Mouse (Mus musculus) CH12.LX (cell line): ENCODE measurements around the gene Pafah2. TPM values are rescaled to one million over a fixed set of nuclear protein-coding genes. Genes with fewer than 3 reads are reported as not detected.

ENCODE experiments used
- DNase-seq: peaks from one replicate; pipeline ENCODE4 v3.0.0-alpha.2; 2013; ENCODE audit errors: extremely low read depth
- H3K27ac ChIP-seq: 2 replicates; pipeline ENCODE4 v1.5.1; 2012; ENCODE audit warnings: low read depth, mild to moderate bottlenecking, control low read depth, moderate library complexity; ENCODE audit not compliant: insufficient read depth
- H3K27me3 ChIP-seq: replicated peaks from 2 replicates; pipeline ENCODE3; 2012; ENCODE audit warnings: inconsistent platforms
- H3K36me3 ChIP-seq, 2 experiments: replicated peaks in 1 of 2; 2 replicates each; pipeline versions ENCODE3 to v1.6.1; 2012; ENCODE audit warnings: inconsistent platforms in 1 of 2, low read length in 1 of 2, mild to moderate bottlenecking in 1 of 2, mixed read lengths in 1 of 2, moderate library complexity in 1 of 2; ENCODE audit not compliant: control insufficient read depth in 1 of 2, insufficient read depth in 1 of 2
- H3K4me1 ChIP-seq, 2 experiments: 2 replicates each; pipeline ENCODE4 v1.6.1; 2012; ENCODE audit warnings: inconsistent platforms in 1 of 2, moderate library complexity in 1 of 2; ENCODE audit not compliant: insufficient read depth in 2 of 2, control insufficient read depth in 1 of 2
- H3K4me2 ChIP-seq: 2 replicates; pipeline ENCODE4 v1.6.1; 2012; ENCODE audit warnings: low read depth, mild to moderate bottlenecking, control low read depth; ENCODE audit not compliant: poor library complexity, insufficient read depth, severe bottlenecking
- H3K4me3 ChIP-seq, 3 experiments: fragments of 150-350 bp in 1 of 3; sonication (generic) in 1 of 3; replicated peaks in 1 of 3; 2 replicates each; pipeline versions ENCODE3 to v1.5.1; 2011 to 2012; ENCODE audit warnings: low read depth in 2 of 3, low read length in 2 of 3, mild to moderate bottlenecking in 2 of 3, moderate library complexity in 2 of 3, control low read depth in 1 of 3, improper control_type of control experiment in 1 of 3, inconsistent platforms in 1 of 3, mixed read lengths in 1 of 3; ENCODE audit not compliant: poor library complexity in 1 of 3
- H3K79me2 ChIP-seq: replicated peaks from 2 replicates; pipeline ENCODE4 v1.6.1; 2012; ENCODE audit warnings: mild to moderate bottlenecking, moderate library complexity; ENCODE audit not compliant: control insufficient read depth, poor library complexity, insufficient read depth, severe bottlenecking; ENCODE audit errors: extremely low read depth
- H3K9ac ChIP-seq: 2 replicates; pipeline ENCODE4 v1.6.1; 2012; ENCODE audit warnings: low read depth, mild to moderate bottlenecking, control low read depth, moderate library complexity; ENCODE audit not compliant: insufficient read depth
- H3K9me3 ChIP-seq: replicated peaks from 2 replicates; pipeline ENCODE3; 2012; ENCODE audit warnings: low read length, inconsistent platforms, mixed read lengths
- BHLHE40 ChIP-seq: IDR thresholded peaks from 2 replicates; pipeline ENCODE4 v1.6.1; 2011; ENCODE audit warnings: mild to moderate bottlenecking, low read depth, low read length, improper control_type of control experiment
- CHD1 ChIP-seq: IDR thresholded peaks from 2 replicates; pipeline ENCODE4 v1.6.1; 2012; ENCODE audit warnings: low read depth, low read length, improper control_type of control experiment, inconsistent platforms
- E2F4 ChIP-seq: IDR thresholded peaks from 2 replicates; pipeline ENCODE4 v1.6.1; 2011; ENCODE audit warnings: low read depth, low read length, improper control_type of control experiment; ENCODE audit not compliant: insufficient replicate concordance
- IRF4 ChIP-seq: IDR thresholded peaks from 2 replicates; pipeline ENCODE4 v1.6.1; 2014; ENCODE audit warnings: low read depth, mild to moderate bottlenecking, inconsistent platforms, low read length, improper control_type of control experiment
- MAFK ChIP-seq: IDR thresholded peaks from 2 replicates; pipeline ENCODE4 v1.6.1; 2011; ENCODE audit warnings: low read length, improper control_type of control experiment; ENCODE audit not compliant: insufficient replicate concordance
- MXI1 ChIP-seq: IDR thresholded peaks from 2 replicates; pipeline ENCODE4 v1.6.1; 2011; ENCODE audit warnings: mild to moderate bottlenecking, low read depth, low read length, improper control_type of control experiment
- PAX5 ChIP-seq: IDR thresholded peaks from 2 replicates; pipeline ENCODE4 v1.6.1; 2012; ENCODE audit warnings: low read length, inconsistent platforms, mixed read lengths
- SMC3 ChIP-seq: IDR thresholded peaks from 2 replicates; pipeline ENCODE4 v1.6.1; 2011; ENCODE audit warnings: low read depth, low read length, improper control_type of control experiment
- TBP ChIP-seq: conservative IDR thresholded peaks from 2 replicates; pipeline ENCODE4 v1.6.1; 2011; ENCODE audit warnings: low read depth, low read length, improper control_type of control experiment
- TCF12 ChIP-seq: IDR thresholded peaks from 2 replicates; pipeline ENCODE4 v1.6.1; 2014; ENCODE audit warnings: low read depth, mild to moderate bottlenecking, inconsistent platforms, low read length, improper control_type of control experiment
- UBTF ChIP-seq: IDR thresholded peaks from 2 replicates; pipeline ENCODE4 v1.6.1; 2012; ENCODE audit warnings: low read depth, mild to moderate bottlenecking, inconsistent platforms, low read length, improper control_type of control experiment, moderate library complexity
- USF1 ChIP-seq: IDR thresholded peaks from 2 replicates; pipeline ENCODE4 v1.6.1; 2014; ENCODE audit warnings: low read depth, mild to moderate bottlenecking, inconsistent platforms, low read length, improper control_type of control experiment
- ZKSCAN1 ChIP-seq: IDR thresholded peaks from 2 replicates; pipeline ENCODE4 v1.6.1; 2012; ENCODE audit warnings: low read depth, inconsistent platforms, low read length, improper control_type of control experiment, borderline replicate concordance
- ZNF384 ChIP-seq: IDR thresholded peaks from 2 replicates; pipeline ENCODE4 v1.6.1; 2012; ENCODE audit warnings: low read depth, low read length, improper control_type of control experiment, inconsistent platforms
- dilution Hi-C: fragments of 300-500 bp; cut with MboI; formaldehyde crosslinking; loops from 2 replicates; pipeline ENCODE4 v1.14.3; 2020; ENCODE audit warnings: low sequenced_read_pairs; ENCODE audit not compliant: extremely low pct_unique_long_range_greater_than_20kb, extremely low pct_ligation_motif_present
- in situ Hi-C: fragments of 300-500 bp; cut with MboI; formaldehyde crosslinking; loops from 3 replicates; pipeline ENCODE4 v1.14.3; 2019; ENCODE audit warnings: low sequenced_read_pairs, low pct_ligation_motif_present, low pct_unique_long_range_greater_than_20kb, mixed read lengths
- polyA plus RNA-seq: library from polyadenylated mRNA; unstranded; fragments of >175 nt; gene quantifications from 2 replicates; pipeline ENCODE4 v1.2.1, GENCODE M21; 2012; ENCODE audit warnings: low read depth; ENCODE audit not compliant: insufficient read length
- total RNA-seq, 2 experiments: library from RNA; depleted of rRNA; stranded (reverse); fragments of 300-350 nt in 1 of 2; fragments of >200 nt in 1 of 2; gene quantifications; 2 replicates each; pipeline ENCODE4 v1.2.3; 2012 to 2014

The Pafah2 gene
- total and polyA plus RNA-seq, 3 experiments, result 8.9 to 10.7 (median 10.4) TPM

GRCm38 (mm10) chr4:134449595-134450391 is 53.7 kb downstream of the Pafah2 start:
- in situ Hi-C loops, result no loop called here
- no peak overlapping the region for H3K4me3 ChIP-seq
- H3K9ac ChIP-seq, result no peak overlapping the region
- H3K4me2 ChIP-seq, result no peak overlapping the region
- no peaks in the 10 kb centered on the region for H3K9me3 ChIP-seq
- no peak overlapping the region for H3K27ac ChIP-seq
- peaks cover 20% of the 10 kb centered on the region for H3K27me3 ChIP-seq
- TF ChIP-seq ZNF384 (no peak), UBTF (no peak), MXI1 (no peak), CHD1 (no peak), TCF12 (no peak), IRF4 (no peak), USF1 (no peak), MAFK (no peak), TBP (no peak), E2F4 (no peak), PAX5 (no peak), SMC3 (no peak)
- no peak for DNase-seq
- no peaks in the 10 kb centered on the region for H3K79me2 ChIP-seq
- H3K4me1 ChIP-seq, result peaks cover 2 to 8% of the 10 kb centered on the region in 2 experiments; a peak in 2 of 4 replicates
- H3K36me3 ChIP-seq, result no peaks in the 10 kb centered on the region
- dilution Hi-C loops, result no loop called here

GRCm38 (mm10) chr4:134450392-134451195 is 54.5 kb downstream of the Pafah2 start:
- H3K27ac ChIP-seq, result no peak overlapping the region
- H3K27me3 ChIP-seq, result peaks cover 20% of the 10 kb centered on the region
- no peak overlapping the region for H3K4me3 ChIP-seq
- peaks cover 2 to 8% of the 10 kb centered on the region in 2 experiments; a peak in 2 of 4 replicates for H3K4me1 ChIP-seq
- no peak for DNase-seq
- in situ Hi-C loops (no loop called here), dilution Hi-C loops (no loop called here)
- no peaks in the 10 kb centered on the region for H3K9me3 ChIP-seq
- no peak overlapping the region for H3K4me2 ChIP-seq
- no peak for TF ChIP-seq BHLHE40
- TF ChIP-seq ZKSCAN1, result no peak
- no peak overlapping the region for H3K9ac ChIP-seq
- no peaks in the 10 kb centered on the region for H3K79me2 ChIP-seq
- no peaks in the 10 kb centered on the region for H3K36me3 ChIP-seq
